Mouse (Mus musculus) ES-Bruce4 (cell line): ENCODE data around the gene Arid1b.

Experiments
- CTCF ChIP-seq: IDR thresholded peaks from one replicate; pipeline ENCODE4 v1.8.1; 2011; ENCODE audit warnings: low read depth, low read length
- POLR2A ChIP-seq: IDR thresholded peaks from one replicate; pipeline ENCODE4 v1.8.1; 2011; ENCODE audit warnings: low read length; ENCODE audit not compliant: insufficient read depth

GRCm38 (mm10) chr17:4999256-4999655 lies 5.1 kb downstream of the Arid1b start:
- TF ChIP-seq CTCF (no peak), POLR2A (no peak)
